Mouse (Mus musculus): ENCODE results near the gene Asgr1. TPM values are rescaled to one million over a fixed set of nuclear protein-coding genes. Genes with fewer than 3 reads are reported as not detected.

Asgr1 gene
- polyA plus RNA-seq, 1 experiment from 2014 or later, result 0.75 TPM

DNA sequence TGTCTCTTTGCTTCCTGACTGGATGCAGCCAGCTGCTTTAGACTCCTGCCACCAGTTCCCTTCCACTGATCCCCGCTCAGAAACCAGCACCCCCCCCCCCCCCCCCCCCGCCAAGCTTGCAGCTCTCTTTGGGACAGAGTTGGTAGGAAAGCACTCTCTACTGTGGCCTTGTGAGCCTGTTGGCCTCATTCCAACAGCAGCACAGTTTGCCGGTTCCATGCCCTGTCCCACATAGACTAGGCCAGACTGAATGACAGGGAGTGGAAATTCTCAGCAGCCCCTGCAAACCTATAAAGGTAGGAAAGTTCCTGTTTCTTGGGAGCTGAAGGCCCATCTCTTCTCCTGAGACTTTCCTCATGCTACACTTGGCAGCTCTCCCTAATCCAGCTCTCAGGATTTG is 23.6 kb downstream of the Asgr1 start:
- no peaks in the 10 kb centered on the region for H3K27me3 ChIP-seq
- WGBS, result 67% methylated on average over 1 of the region's 3 CpGs
- H3K4me3 ChIP-seq (replicated peaks), result no peak overlapping the region
- H3K4me2 ChIP-seq, result no peak overlapping the region
- H3K36me3 ChIP-seq (replicated peaks), result no peaks in the 10 kb centered on the region
- no peak overlapping the region for H3K27ac ChIP-seq
- no peaks in the 10 kb centered on the region for H3K9me3 ChIP-seq
- H3K4me1 ChIP-seq, result no peaks in the 10 kb centered on the region; the same call in 1 of the 2 replicates
- no peak overlapping the region for H3K9ac ChIP-seq
- no peak for ATAC-seq (ENCODE audit: low FRiP score)

DNA sequence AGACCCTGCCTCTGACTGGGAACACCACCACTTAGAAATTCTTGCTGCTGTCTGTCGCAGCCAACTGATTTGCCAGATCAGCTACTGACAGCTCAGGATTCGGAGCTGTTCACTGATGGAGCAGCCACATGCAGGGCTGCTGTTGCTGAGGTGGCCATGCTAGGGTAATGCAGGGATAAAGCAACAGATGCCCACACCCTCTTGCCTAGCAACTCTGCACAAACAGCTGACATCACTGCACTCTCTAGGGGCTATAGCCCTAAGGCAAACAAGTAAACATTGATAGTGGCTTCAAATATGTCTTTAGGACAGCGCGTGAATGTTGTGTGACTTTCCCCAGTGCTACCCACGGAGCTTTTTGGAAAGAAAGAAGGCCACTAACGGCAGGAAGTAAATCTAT is 25.3 kb downstream of the Asgr1 start:
- Histone ChIP-seq H3K27me3 (no peaks in the 10 kb centered on the region), H3K9me3 (no peaks in the 10 kb centered on the region), H3K36me3 (replicated peaks) (no peaks in the 10 kb centered on the region), H3K4me1 (no peaks in the 10 kb centered on the region; the same call in 1 of the 2 replicates), H3K4me3 (replicated peaks) (no peak overlapping the region), H3K4me2 (no peak overlapping the region), H3K27ac (no peak overlapping the region), H3K9ac (no peak overlapping the region)
- WGBS, result 72% methylated on average over 6 of the region's 6 CpGs
- no peak for ATAC-seq (ENCODE audit: low FRiP score)

DNA sequence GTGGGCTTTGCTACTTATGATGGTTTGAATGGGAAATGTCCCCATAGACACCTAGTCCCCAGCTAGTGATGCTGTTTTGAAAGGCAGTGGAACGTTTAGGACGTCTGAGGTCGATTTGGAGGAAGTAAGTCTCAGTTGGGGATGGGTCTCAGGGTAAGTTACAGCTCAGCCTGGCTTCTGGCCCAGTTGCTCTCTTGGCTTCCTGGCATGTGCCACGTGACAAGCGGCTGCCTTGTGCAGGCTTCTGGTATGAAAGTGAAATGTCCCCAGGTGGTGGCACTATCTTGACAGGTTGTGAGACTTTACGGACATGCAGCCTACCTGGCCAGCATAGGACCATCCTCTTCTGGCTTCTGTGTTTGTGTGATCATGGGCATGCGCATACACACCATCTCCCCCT is 26.0 kb downstream of the Asgr1 start:
- no peak overlapping the region for H3K4me2 ChIP-seq
- no peak overlapping the region for H3K27ac ChIP-seq

DNA sequence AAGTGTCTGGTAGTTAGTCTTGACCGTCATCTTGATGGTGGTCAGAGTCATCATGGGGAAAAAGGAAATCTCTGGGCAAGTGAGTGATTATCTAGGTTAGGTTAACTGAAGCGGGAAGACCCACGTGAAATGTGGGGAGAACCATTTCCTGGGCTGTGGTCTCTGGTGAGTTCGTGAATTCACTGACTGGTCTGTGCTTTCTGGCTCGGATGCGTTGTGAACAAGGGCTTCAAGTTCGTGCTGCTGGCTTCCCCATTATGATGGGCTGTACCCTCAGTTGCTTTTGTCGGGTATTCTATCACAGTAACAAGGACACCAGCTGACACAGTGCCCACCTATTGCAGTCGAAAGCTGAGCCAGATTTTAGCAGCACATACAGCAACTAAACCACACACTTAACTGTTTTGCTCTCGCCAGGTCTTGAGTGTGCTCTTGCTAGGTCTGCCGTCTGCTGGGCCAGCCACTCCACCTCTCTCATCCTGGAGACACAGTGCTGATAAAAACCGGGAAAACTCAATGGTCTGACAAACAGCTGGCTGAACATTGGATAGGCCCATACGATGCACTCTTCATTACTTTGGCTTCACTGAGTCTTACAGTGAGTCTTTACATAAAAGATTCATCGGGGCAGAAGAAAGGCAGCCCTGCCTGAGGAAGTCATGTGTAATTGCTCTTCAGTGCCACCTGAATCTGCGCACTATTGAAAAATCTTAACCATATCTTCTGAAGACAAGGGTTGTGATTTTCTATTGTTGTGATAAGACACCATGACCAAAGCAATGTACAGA is 27.1 kb downstream of the Asgr1 start:
- Histone ChIP-seq H3K27me3 (no peaks in the 10 kb centered on the region), H3K36me3 (replicated peaks) (no peaks in the 10 kb centered on the region), H3K4me2 (no peak overlapping the region), H3K27ac (no peak overlapping the region), H3K4me3 (replicated peaks) (no peak overlapping the region), H3K9ac (no peak overlapping the region), H3K9me3 (no peaks in the 10 kb centered on the region), H3K4me1 (no peaks in the 10 kb centered on the region; the same call in 1 of the 2 replicates)
- 82% methylated on average over 15 of the region's 15 CpGs for WGBS
- ATAC-seq (ENCODE audit: low FRiP score), result no peak

More for the DNA sequence above, 26.0 kb downstream of the Asgr1 start:
- Histone ChIP-seq H3K4me1 (no peaks in the 10 kb centered on the region; the same call in 1 of the 2 replicates), H3K9ac (no peak overlapping the region), H3K4me3 (replicated peaks) (no peak overlapping the region), H3K9me3 (no peaks in the 10 kb centered on the region), H3K27me3 (no peaks in the 10 kb centered on the region), H3K36me3 (replicated peaks) (no peaks in the 10 kb centered on the region)
- ATAC-seq (ENCODE audit: low FRiP score), result no peak
- 79% methylated on average over 7 of the region's 7 CpGs for WGBS

DNA sequence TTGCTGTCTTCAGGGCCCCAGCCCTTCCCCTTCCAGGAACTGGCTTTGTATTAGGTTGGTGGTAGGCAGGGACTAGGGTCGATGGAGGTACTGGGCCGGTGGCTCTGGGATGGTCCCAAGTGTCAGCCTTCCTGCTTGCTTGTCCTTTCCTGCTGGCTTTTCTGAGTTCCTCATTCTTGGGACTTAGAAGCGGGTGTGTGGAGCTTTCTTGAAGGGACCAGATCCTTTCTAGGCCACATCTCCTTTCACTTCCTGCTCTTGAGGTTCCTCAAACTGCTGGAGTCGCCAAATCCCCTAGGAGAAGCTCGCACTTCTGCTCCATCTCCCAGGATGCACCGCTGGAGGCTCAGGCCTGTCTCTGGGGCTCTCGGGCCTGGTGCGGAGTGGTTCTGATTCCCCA is 30.7 kb downstream of the Asgr1 start:
- Histone ChIP-seq H3K4me1 (no peaks in the 10 kb centered on the region; the same call in 1 of the 2 replicates), H3K4me2 (no peak overlapping the region), H3K9ac (no peak overlapping the region), H3K27ac (no peak overlapping the region), H3K27me3 (no peaks in the 10 kb centered on the region), H3K4me3 (replicated peaks) (no peak overlapping the region), H3K9me3 (no peaks in the 10 kb centered on the region), H3K36me3 (replicated peaks) (no peaks in the 10 kb centered on the region)
- no peak for ATAC-seq (ENCODE audit: low FRiP score)
- 81% methylated on average over 8 of the region's 8 CpGs for WGBS

DNA sequence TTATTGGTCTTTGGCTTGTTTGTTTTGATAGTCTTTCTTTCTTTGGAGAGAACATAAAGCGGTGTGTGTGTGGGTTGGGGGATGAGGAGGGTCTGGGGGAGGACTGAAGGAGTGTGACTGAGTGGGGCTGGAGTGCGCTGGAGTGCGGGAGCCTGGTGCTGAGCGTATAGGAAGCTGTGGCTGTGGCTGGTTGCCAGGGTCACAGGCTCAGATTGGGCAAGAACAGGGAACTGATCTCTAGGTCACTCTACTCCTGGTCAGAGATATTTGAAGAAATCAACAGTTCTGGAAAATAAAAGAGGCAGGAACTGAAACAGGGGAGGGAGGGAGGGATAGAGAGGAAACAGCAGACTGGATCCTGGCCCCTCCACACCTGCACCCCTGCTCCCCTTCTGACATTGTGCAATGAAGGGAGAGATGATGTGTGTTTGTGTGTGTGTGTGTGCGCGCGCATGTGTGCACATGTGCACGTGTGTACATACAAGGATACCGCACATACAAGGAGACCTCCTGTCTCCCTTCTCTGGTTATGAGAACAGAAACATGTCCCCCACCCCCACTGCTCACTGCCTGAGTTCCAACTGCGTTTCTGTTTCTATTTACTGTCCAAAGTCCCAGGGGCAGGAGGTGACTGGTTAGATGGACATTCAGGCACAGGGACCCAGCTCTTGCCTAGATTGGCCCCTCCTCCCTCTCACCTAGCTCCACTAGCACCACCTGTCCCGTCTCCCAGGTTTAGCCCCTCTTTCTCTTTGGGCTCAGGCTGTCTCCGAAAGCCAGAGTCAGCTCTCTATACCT is 38.3 kb downstream of the Asgr1 start, which contains the start of gene Asgr2:
TSS of gene Asgr2 (plus strand) at position 659 of the 798 bp plus-strand sequence.
- 84% methylated on average over 12 of the region's 12 CpGs for WGBS
- H3K4me2 ChIP-seq, result no peak within 1 kb of the TSS
- H3K36me3 ChIP-seq (replicated peaks), result no peaks in the 10 kb centered on the region
- no peaks in the 10 kb centered on the region for H3K9me3 ChIP-seq
- no peak within 1 kb of the TSS for H3K27ac ChIP-seq
- no peak within 1 kb of the TSS for H3K4me3 ChIP-seq (replicated peaks)
- no peak within 1 kb of the TSS for H3K9ac ChIP-seq
- no peak for ATAC-seq (ENCODE audit: low FRiP score)
- H3K4me1 ChIP-seq, result no peaks in the 10 kb centered on the region
- H3K27me3 ChIP-seq, result no peaks in the 10 kb centered on the region

DNA sequence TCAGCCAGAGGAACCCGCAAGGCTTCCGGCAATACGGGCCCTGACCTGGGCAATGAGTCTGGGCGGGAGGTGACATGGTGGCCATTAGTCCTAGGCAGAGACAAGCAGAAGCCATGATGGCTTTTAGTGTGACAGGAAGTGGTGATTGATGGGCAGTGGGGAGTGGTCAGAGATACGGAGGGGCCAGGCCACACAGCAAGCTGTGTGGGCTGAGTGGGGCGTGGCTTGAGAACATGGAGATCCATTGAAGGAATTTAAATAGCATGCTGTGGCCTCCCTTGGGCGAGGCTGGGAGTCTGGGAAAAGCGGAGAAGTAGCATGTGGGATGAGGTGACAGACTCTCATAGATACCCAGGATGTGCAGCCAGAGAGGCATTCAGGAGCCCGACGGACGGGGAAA is 43.5 kb downstream of the Asgr1 start:
- Histone ChIP-seq H3K4me1 (no peaks in the 10 kb centered on the region), H3K9ac (no peak overlapping the region), H3K4me2 (no peak overlapping the region), H3K27ac (no peak overlapping the region), H3K27me3 (no peaks in the 10 kb centered on the region), H3K4me3 (replicated peaks) (no peak overlapping the region), H3K9me3 (no peaks in the 10 kb centered on the region), H3K36me3 (replicated peaks) (no peaks in the 10 kb centered on the region)
- WGBS, result 82% methylated on average over 11 of the region's 11 CpGs
- ATAC-seq (ENCODE audit: low FRiP score), result no peak

DNA sequence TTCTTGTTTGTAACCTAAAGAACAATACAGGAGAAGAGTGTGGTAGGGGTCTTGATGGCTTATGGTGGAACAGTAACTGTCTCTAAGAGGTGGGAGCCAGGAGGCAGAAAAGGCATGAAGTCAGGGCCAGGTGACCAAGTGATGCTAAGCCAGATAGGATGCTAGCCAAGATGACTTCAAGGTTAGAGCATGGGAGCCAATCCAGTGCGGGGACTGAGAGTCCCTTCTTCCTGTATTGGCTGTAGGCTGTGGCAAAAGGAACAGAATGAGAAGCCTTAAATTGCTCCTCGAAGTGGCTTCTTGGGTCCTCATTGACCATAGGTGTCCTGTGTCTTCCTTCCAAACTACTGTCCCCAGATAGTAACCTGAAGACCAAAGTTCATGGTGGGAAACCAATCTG is 45.2 kb downstream of the Asgr1 start:
- no peak for ATAC-seq (ENCODE audit: low FRiP score)
- Histone ChIP-seq H3K27ac (no peak overlapping the region), H3K9me3 (no peaks in the 10 kb centered on the region), H3K4me1 (no peaks in the 10 kb centered on the region), H3K36me3 (replicated peaks) (no peaks in the 10 kb centered on the region), H3K4me2 (no peak overlapping the region), H3K27me3 (no peaks in the 10 kb centered on the region), H3K4me3 (replicated peaks) (no peak overlapping the region), H3K9ac (no peak overlapping the region)
- WGBS, result 84% methylated on average over 2 of the region's 2 CpGs

DNA sequence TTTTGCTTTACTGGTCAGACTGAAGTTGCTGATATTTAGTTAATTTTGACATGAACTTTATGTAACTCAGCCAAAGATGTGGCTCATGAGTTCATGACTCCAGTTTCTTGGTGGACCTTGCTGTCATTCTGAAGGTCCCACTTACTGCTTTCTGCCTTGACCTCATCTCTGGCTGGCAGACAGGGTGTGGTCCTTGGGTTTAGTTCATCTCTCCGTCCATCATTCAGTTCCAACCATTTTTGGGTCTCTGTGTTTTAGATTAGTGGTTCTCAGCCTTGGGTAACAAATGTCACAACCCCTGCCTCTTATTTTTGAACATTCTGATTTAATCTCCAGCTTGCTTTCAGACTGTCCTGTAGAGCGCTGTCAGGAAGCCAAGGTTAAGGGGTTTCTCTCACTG is 45.9 kb downstream of the Asgr1 start:
- no peak for ATAC-seq (ENCODE audit: low FRiP score)
- Histone ChIP-seq H3K9ac (no peak overlapping the region), H3K4me2 (no peak overlapping the region), H3K4me1 (no peaks in the 10 kb centered on the region), H3K27me3 (no peaks in the 10 kb centered on the region), H3K4me3 (replicated peaks) (no peak overlapping the region), H3K27ac (no peak overlapping the region), H3K9me3 (no peaks in the 10 kb centered on the region), H3K36me3 (replicated peaks) (no peaks in the 10 kb centered on the region)
- 85% methylated on average over 2 of the region's 2 CpGs for WGBS

DNA sequence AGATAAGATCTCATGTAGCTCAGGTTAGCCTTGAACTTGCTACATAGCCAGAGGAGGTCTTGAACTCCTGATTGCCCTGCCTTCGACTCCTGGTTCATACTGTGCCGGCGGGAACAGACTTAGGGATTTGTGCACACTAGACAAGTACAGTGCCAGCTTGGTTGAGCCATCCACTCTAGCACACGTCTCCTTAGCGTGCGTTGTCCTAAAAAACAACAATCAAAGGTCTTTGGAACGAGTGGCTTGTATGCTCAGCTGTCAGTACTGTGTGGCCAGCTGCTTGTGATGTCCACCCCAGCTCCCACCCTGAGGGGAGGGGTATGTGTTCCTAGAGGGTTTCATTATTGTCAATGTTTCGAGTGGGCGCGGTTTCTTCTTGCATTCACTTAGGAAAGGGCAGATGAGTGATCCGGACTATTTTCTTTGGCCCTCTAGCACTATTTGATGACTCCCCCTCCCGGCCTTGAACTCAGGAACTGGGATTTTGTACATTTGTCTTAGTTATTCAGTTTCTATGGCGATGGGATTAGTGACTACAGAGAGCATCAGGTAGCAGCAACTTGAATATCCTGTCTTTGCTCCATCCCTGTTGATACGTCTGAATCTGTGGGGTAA is 49.9 kb downstream of the Asgr1 start:
- no peaks in the 10 kb centered on the region for H3K27me3 ChIP-seq
- H3K9me3 ChIP-seq, result no peaks in the 10 kb centered on the region
- no peak for ATAC-seq (ENCODE audit: low FRiP score)
- WGBS, result 83% methylated on average over 14 of the region's 14 CpGs
- H3K4me3 ChIP-seq (replicated peaks), result no peak overlapping the region
- H3K4me2 ChIP-seq, result no peak overlapping the region
- no peak overlapping the region for H3K9ac ChIP-seq
- H3K36me3 ChIP-seq (replicated peaks), result no peaks in the 10 kb centered on the region
- no peaks in the 10 kb centered on the region for H3K4me1 ChIP-seq
- H3K27ac ChIP-seq, result no peak overlapping the region

DNA sequence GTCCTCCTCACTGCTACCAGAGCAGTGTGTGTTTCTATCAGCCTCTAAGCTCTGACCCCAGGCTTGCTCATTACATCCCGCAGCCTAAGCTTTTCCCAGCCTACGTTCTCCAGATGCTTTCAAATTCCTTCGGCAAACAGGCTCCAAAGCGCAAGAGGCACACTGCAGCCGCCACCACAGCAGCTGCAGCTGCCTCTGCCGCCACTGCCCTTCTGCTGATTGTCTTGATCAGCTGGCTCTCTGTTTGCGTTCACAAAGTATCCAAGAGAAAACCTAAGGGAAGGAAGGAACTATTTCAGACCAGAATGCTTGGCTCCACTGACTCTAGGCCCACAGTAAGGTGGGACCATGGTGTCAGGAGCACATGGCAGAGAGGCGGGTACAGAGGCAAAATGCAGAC is 53.2 kb downstream of the Asgr1 start:
- Histone ChIP-seq H3K4me2 (no peak overlapping the region), H3K27ac (no peak overlapping the region), H3K9me3 (no peaks in the 10 kb centered on the region), H3K36me3 (replicated peaks) (no peaks in the 10 kb centered on the region), H3K27me3 (no peaks in the 10 kb centered on the region), H3K4me1 (no peaks in the 10 kb centered on the region), H3K4me3 (replicated peaks) (no peak overlapping the region), H3K9ac (no peak overlapping the region)
- WGBS, result 71% methylated on average over 8 of the region's 8 CpGs
- ATAC-seq (ENCODE audit: low FRiP score), result no peak
